Mouse (Mus musculus) limb, embryonic 15.5 days (tissue): ENCODE results near the gene Tctex1d4. TPM values are rescaled to one million over a fixed set of nuclear protein-coding genes. Genes with fewer than 3 reads are reported as not detected.

Experiments used
- ATAC-seq: fragments of 200-750 bp; cut with Nextera tagmentation; 2 replicates; pipeline ENCODE4 v1.8.0; 2017; ENCODE audit warnings: low read depth, moderate TSS enrichment; ENCODE audit not compliant: insufficient number of reproducible peaks, low FRiP score, low TSS enrichment
- H3K27ac ChIP-seq: fragments of 300-500 bp; sonication (generic); 2 replicates; pipeline ENCODE4 v1.5.1; 2015; ENCODE audit warnings: moderate library complexity, mild to moderate bottlenecking, inconsistent platforms
- H3K27me3 ChIP-seq: fragments of 300-500 bp; sonication (generic); 2 replicates; pipeline ENCODE4 v1.6.1; 2015; ENCODE audit warnings: inconsistent platforms
- H3K36me3 ChIP-seq: fragments of 300-500 bp; sonication (generic); 2 replicates; pipeline ENCODE4 v1.6.1; 2015; ENCODE audit warnings: inconsistent platforms
- H3K4me1 ChIP-seq: fragments of 300-500 bp; sonication (generic); 2 replicates; pipeline ENCODE4 v1.6.1; 2015; ENCODE audit warnings: inconsistent platforms
- H3K4me2 ChIP-seq: fragments of 300-500 bp; sonication (generic); 2 replicates; pipeline ENCODE4 v1.6.1; 2015; ENCODE audit warnings: mild to moderate bottlenecking, inconsistent platforms
- H3K4me3 ChIP-seq: fragments of 300-500 bp; sonication (generic); 2 replicates; pipeline ENCODE4 v1.5.1; 2015; ENCODE audit warnings: mild to moderate bottlenecking, inconsistent platforms
- H3K9ac ChIP-seq: fragments of 300-500 bp; sonication (generic); 2 replicates; pipeline ENCODE4 v1.6.1; 2015; ENCODE audit warnings: inconsistent platforms
- H3K9me3 ChIP-seq: fragments of 300-500 bp; sonication (generic); 2 replicates; pipeline ENCODE4 v1.6.1; 2016; ENCODE audit warnings: inconsistent platforms
- WGBS: fragments of 180-500 bp; shearing (Covaris S2); methylation state at CpG from one replicate; pipeline ENCODE4 v1.1.7; 2015; 5-methylcytosine and 5-hydroxymethylcytosine counted together
- polyA plus RNA-seq: library from polyadenylated mRNA; unstranded; fragments of >200 nt; fragmentation: Nextera tagmentation; extraction: Ambion mirVana; gene quantifications from 2 replicates; pipeline ENCODE4 v1.2.1, GENCODE M21; 2015

Gene Tctex1d4
- polyA plus RNA-seq, 1 experiment from 2014 or later = not detected

DNA sequence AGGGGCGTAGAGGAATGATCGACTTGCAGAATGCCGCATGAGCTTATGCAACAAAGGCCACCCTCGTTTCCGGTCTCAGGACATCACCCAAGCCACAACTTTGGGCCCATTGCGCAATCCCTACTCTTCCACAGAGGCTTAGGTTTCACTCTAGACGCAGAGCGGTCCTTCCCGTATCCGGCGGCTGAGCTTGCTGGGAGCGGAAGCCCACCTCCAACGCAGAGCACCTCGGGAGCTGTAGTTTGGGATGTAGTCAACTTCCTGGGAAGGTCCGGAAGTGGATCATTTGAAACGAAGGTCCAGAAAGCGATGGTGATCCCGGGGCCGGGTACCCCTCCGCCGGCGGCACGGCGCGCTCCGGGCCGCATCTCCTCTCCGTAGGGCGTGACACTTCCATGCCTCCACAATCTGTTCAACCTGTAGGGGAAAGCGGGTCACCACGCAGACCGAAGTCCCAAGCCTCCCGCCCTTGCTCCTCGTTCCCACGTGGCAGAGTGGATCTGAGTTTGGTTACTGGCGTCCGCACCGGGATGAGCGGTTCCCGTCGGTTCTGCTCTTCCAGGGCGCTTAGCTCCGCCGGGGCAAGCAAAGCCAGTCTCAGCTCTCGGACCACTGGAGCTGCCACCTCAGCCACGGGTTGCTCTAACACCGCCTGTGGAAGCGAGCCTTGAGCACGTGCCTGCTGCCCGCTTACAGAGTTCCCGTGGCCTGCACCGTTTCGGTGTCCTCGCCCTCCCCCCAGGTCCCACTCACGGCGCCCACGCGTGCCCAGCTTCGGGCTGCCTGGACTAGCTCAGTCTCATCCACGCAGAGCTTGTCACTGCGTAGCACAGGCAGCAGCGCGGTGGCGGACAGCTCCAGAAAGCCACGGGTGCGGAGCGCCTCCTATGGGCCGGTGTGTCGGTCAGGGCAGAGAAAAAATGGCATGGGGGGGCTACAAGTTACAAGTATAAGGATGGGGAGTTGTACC, 5.9 kb upstream of the Tctex1d4 start:
- peak overlapping the region; percentile 62 for H3K9ac ChIP-seq
- peak; percentile 85 for ATAC-seq
- peak overlapping the region; percentile 100 for H3K4me2 ChIP-seq
- H3K4me3 ChIP-seq = peak overlapping the region; percentile 73
- WGBS = under 1% methylated on average over 69 of the region's 69 CpGs
- H3K36me3 ChIP-seq = no peaks in the 10 kb centered on the region
- peak overlapping the region; percentile 89 for H3K27ac ChIP-seq
- peaks cover 34% of the 10 kb centered on the region for H3K4me1 ChIP-seq
- no peaks in the 10 kb centered on the region for H3K9me3 ChIP-seq
- H3K27me3 ChIP-seq = no peaks in the 10 kb centered on the region

DNA sequence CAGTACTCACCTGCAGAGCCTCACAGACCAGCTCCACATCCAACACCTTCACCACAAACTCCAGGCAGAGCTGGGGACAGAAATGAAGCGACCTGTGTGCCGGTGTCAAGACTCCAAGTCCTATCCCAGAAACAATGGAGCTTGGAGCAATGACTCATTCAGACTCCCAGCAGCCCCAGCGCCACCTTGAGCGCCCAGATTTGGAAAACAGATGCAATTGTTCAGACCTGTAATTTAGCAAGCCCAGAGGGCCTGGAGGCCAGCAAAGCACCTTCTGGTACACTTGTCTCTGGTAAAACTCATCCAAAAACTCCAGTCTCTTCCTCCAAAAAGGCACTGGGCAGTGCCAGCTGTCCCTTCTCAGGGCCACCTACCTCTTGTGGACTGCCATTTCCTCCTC, 4.4 kb upstream of the Tctex1d4 start:
- no peak for ATAC-seq
- Histone ChIP-seq H3K4me1 (peaks cover 45% of the 10 kb centered on the region), H3K9me3 (no peaks in the 10 kb centered on the region), H3K27me3 (no peaks in the 10 kb centered on the region), H3K4me2 (no peak overlapping the region), H3K27ac (no peak overlapping the region), H3K36me3 (no peaks in the 10 kb centered on the region), H3K4me3 (no peak overlapping the region), H3K9ac (no peak overlapping the region)
- WGBS = 69% methylated on average over 4 of the region's 4 CpGs

DNA sequence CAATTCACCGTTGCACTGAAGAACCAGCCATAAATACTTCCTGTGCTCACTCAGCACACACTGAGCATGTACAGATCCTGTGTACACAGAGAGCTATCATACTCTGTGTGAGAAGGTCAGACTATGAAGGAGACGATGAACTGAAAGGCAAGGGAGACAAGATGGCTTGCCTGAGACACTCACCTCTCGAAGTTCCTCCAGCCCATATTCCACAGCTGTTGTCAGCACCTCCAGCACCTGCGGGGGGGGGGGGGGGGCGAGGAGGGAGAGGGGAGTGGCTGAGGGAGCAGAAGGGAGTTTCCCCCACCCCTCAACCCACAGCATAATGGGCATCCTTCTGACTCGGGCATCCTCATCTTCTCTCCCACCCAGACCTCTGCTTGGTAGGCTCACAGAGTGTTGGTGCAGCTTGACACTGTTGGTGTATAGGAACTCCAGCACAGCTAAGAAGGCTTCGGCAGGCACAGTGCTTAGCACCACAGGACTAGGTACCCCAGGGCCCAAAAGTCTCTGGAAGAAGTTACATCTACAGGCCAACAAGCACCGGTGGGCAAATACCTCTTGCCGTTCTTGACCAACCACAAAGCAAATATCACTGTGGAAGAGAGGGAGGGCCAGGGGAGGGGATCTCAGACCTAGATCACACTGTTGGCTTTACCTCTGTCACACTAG, 2.9 kb upstream of the Tctex1d4 start:
- Histone ChIP-seq H3K27me3 (no peaks in the 10 kb centered on the region), H3K36me3 (peaks cover 8% of the 10 kb centered on the region), H3K27ac (no peak overlapping the region), H3K4me3 (no peak overlapping the region), H3K4me2 (no peak overlapping the region), H3K9ac (no peak overlapping the region), H3K4me1 (peaks cover 45% of the 10 kb centered on the region), H3K9me3 (no peaks in the 10 kb centered on the region)
- 76% methylated on average over 7 of the region's 9 CpGs for WGBS
- no peak for ATAC-seq

DNA sequence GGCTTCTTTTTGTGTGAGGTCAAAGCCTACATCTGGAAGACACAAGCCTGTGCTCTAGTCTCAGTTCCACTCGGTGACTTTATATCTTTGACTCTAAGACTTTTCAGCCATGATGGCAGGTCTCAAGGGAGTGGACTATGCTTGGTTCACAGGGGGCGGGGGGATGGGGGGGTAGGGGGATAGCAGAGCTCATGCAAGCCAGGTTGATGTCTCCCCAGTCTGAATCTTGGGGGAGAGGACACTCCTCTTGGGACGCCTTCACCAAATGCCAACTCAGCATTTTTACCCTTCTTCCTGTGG, 2.4 kb upstream of the Tctex1d4 start:
- Histone ChIP-seq H3K27ac (peak overlapping the region; percentile 92; the same call in 1 of the 2 replicates), H3K9ac (no peak overlapping the region), H3K36me3 (peaks cover 13% of the 10 kb centered on the region), H3K4me1 (peaks cover 45% of the 10 kb centered on the region), H3K27me3 (no peaks in the 10 kb centered on the region), H3K9me3 (no peaks in the 10 kb centered on the region), H3K4me2 (no peak overlapping the region), H3K4me3 (no peak overlapping the region)
- WGBS = 88% methylated on average over 3 of the region's 3 CpGs
- ATAC-seq = no peak

DNA sequence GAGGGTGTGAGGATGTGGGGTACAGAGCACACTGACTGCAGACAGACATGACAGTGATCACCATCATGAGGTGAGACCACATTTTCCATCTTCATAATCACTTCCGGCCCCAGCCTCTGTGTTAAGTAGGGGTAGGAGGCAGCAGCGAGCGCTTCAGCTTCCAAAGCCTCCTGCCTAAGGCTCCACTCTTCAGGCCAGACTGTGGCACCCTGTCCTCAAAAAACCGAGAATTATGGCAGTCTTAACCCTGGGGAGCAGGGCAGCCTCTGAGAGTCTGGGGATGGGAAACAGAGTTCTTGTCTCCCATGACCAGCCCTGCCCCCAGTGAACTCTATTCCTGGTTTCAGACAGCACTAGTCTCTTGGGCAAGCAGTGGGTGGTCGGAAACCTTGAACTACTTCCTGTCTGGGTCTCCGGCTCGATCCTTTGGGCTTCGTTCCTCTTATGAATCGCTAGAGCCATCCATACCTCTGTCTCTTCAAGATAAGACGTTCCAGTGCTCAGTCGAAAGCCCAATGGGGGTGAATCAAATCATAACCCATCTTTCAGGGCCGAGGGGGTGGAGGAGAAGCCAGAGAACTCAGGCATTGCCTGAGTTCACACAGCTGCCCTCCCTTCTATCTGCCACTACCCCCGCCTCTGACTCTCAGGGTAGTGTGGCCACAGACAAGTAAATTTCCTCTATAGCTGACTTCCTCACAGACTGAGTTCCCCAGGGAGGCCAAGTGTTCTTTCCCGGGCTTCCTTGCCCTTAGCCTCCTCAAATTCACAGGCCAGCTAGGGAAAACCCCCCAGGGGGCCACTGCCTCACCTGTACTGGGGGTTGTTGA, 1.9 kb upstream of the Tctex1d4 start:
- ATAC-seq = no peak
- peak overlapping the region; percentile 4; the same call in 1 of the 2 replicates for H3K4me3 ChIP-seq
- H3K27ac ChIP-seq = peak overlapping the region; percentile 92
- H3K9me3 ChIP-seq = no peaks in the 10 kb centered on the region
- peaks cover 16% of the 10 kb centered on the region for H3K36me3 ChIP-seq
- H3K4me1 ChIP-seq = peaks cover 43% of the 10 kb centered on the region
- H3K9ac ChIP-seq = no peak overlapping the region
- WGBS = 57% methylated on average over 14 of the region's 14 CpGs
- H3K27me3 ChIP-seq = no peaks in the 10 kb centered on the region
- peak overlapping the region; percentile 22; the same call in 1 of the 2 replicates for H3K4me2 ChIP-seq

DNA sequence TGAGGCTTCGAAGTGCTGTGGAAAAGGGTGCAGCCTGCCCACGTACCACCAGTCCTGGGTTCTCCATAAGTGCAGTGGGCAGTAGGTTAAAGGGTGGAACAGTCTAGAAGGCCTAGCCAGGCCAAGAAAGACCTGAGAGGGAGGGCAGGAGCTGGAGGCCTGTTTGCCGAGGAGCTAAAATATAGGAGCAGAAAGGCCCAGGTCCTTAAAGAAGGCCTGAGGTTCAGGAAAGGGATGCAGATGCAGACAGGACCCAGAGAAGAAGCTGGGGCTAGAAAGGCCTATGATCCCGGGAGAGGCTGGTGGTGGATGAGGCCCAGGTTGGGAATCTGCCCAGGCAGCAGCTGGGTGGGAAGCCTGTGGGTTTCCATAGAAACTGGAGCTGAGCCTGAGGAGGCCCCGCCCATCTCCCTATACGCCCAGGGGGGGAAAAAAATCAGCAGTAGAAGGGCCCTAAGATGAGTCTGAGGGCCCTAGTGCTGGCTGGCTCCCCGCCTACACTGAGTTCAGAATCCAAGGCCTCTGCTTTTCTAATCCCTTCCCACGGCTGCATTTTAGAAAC, 1.2 kb upstream of the Tctex1d4 start, which contains the start of gene Btbd19:
TSS of gene Btbd19 (minus strand) at position 378 of the 562 bp plus-strand sequence.
- Histone ChIP-seq H3K36me3 (peaks cover 23% of the 10 kb centered on the region), H3K4me2 (peak within 1 kb of the TSS; percentile 22; the same call in 1 of the 2 replicates), H3K4me1 (peaks cover 40% of the 10 kb centered on the region), H3K27me3 (no peaks in the 10 kb centered on the region), H3K4me3 (peak within 1 kb of the TSS; percentile 4; the same call in 1 of the 2 replicates), H3K9ac (no peak within 1 kb of the TSS), H3K27ac (peak within 1 kb of the TSS; percentile 92), H3K9me3 (no peaks in the 10 kb centered on the region)
- 22% methylated on average over 8 of the region's 8 CpGs for WGBS
- ATAC-seq = peak; percentile 60

DNA sequence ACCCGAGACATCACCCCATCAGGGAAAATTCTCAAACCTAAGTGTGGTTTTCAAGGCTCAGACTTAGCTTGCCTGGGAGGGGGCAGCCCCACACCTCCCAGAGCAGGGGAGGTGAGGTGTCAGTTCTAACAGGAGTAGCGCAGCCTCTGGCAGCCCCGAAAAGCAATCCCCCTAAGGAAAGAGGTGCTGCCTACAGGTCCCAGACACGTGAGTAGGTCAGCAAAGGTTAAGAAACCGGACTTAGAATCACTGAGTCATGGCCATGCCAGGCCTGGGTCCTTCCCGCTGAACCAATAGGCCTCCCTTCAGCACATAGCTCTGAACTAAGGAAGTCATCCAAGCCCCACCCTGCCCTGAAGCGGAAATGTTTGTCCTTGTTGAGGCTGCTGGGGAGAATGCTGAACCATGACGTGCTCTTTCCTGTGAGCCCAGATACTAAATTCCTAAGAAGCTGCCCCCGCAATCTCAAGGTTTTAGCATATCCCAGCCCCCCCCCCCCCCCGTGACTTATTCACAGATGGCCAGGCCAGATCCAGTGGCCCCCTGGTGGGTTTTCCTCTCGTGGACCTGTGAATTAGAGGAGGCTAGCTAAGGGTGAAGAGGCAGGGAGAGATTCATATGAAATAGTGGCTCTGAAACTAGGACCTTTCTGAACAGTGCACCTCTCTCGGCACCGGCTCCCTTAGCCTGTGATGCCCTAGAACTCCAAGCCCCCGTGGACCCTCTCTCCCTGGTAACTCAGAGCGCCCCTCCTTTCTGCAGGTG, 502 bp upstream of the Tctex1d4 start:
- peak; percentile 64 for ATAC-seq
- no peaks in the 10 kb centered on the region for H3K27me3 ChIP-seq
- H3K9me3 ChIP-seq = no peaks in the 10 kb centered on the region
- peak overlapping the region; percentile 92 for H3K27ac ChIP-seq
- H3K4me2 ChIP-seq = peak overlapping the region; percentile 7; the same call in 1 of the 2 replicates
- no peak overlapping the region for H3K9ac ChIP-seq
- 32% methylated on average over 15 of the region's 15 CpGs for WGBS
- peaks cover 26% of the 10 kb centered on the region for H3K36me3 ChIP-seq
- H3K4me3 ChIP-seq = no peak overlapping the region
- peaks cover 39% of the 10 kb centered on the region for H3K4me1 ChIP-seq

DNA sequence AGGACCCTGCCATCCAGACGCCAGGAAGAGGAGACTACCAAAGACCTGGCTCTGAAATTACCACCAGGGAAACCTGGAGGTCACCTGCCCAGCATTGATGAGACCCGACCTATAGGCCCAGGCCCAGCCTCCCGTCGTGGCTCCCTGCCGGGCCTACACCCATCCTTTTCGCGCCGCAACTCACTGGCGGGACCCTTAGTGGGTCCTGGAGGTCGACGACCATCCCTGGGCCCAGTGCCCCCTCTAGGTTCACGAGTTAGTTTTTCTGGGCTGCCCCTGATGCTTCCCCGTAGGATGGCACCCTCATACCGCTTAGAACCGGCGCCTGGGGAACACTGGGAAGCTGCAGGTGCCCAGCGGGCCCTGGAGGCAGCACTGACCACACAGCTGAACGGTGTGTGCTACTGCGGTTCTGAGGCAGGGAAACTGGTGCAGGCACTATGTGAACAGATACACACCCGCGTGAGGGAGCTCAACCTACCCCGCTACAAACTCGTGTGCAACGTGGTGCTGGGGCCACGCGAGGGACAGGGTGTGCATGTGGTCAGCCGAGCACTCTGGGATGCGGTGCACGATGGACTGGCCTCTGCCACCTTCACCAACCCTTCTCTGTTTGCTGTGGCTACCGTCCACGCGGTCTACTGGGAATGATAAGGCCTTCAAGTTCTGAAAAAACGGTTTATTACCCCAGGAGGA, 1.5 kb downstream of the Tctex1d4 start:
- Histone ChIP-seq H3K4me3 (no peak overlapping the region), H3K4me1 (peaks cover 40% of the 10 kb centered on the region), H3K27me3 (peaks cover 17% of the 10 kb centered on the region), H3K9me3 (no peaks in the 10 kb centered on the region), H3K9ac (no peak overlapping the region), H3K36me3 (peaks cover 26% of the 10 kb centered on the region), H3K4me2 (no peak overlapping the region), H3K27ac (no peak overlapping the region)
- WGBS = 88% methylated on average over 33 of the region's 33 CpGs
- ATAC-seq = no peak

DNA sequence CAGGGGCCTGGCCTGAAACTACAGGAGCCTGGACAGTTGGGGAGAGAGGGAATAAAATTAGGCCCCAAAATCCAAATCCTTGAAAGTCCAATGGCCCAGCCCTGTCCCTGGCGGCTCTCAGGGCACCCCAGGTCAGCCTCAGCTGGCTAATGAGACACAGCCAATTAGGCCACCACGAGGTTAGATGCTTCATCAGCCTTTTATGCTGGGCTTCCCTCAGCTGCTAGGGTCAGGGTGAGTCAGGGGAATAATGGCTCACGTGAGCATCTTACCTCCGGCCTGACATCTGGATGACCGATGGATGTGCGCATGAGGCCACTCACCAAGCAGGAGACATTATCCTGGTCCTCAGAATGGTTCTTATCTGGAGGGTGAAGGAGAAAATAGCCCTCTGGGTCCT, 4.2 kb downstream of the Tctex1d4 start:
- peaks cover 27% of the 10 kb centered on the region for H3K4me1 ChIP-seq
- no peak overlapping the region for H3K9ac ChIP-seq
- peaks cover 18% of the 10 kb centered on the region for H3K27me3 ChIP-seq
- no peak overlapping the region for H3K4me3 ChIP-seq
- H3K27ac ChIP-seq = no peak overlapping the region
- no peak for ATAC-seq
- WGBS = 72% methylated on average over 6 of the region's 6 CpGs
- H3K4me2 ChIP-seq = no peak overlapping the region
- no peaks in the 10 kb centered on the region for H3K9me3 ChIP-seq
- peaks cover 26% of the 10 kb centered on the region for H3K36me3 ChIP-seq

DNA sequence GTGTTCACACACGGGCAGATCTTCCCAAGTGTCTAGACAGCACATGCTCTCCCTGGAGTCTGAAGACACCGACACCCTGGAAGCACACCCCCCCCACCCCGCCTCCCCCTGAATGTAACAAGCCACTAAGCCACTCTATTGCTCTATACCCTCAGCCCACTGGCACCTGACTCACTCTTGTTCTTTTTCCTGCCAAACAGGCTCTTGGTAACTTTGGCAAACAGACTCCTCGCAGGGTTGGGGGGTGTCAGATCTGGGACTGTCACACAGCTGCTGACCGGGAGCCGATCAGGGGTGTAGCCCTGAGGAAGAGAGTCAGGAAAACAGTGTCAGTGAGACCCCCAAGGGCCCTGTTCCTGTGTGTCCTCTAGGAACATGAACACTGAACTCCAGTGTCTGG, 4.6 kb downstream of the Tctex1d4 start:
- no peak overlapping the region for H3K27ac ChIP-seq
- no peak overlapping the region for H3K9ac ChIP-seq
- H3K4me2 ChIP-seq = no peak overlapping the region
- peaks cover 18% of the 10 kb centered on the region for H3K27me3 ChIP-seq
- H3K36me3 ChIP-seq = peaks cover 26% of the 10 kb centered on the region
- no peak for ATAC-seq
- H3K9me3 ChIP-seq = no peaks in the 10 kb centered on the region
- H3K4me1 ChIP-seq = peaks cover 23% of the 10 kb centered on the region
- WGBS = 75% methylated on average over 6 of the region's 6 CpGs
- no peak overlapping the region for H3K4me3 ChIP-seq
